Mouse (Mus musculus): ENCODE measurements around the gene C5ar2. TPM values are rescaled to one million over a fixed set of nuclear protein-coding genes. Genes with fewer than 3 reads are reported as not detected.
A peak's percentile ranks its signal among the peaks of the same experiment; 100 is the strongest.
"Not testable (repeated sequence)": the region's sequence is repeated elsewhere in the genome, so short reads cannot be mapped to it uniquely, and the experiment has no call there.

C5ar2 gene
- total RNA-seq, 2 experiments from 2014 or later = 0.13 to 0.23 TPM

DNA sequence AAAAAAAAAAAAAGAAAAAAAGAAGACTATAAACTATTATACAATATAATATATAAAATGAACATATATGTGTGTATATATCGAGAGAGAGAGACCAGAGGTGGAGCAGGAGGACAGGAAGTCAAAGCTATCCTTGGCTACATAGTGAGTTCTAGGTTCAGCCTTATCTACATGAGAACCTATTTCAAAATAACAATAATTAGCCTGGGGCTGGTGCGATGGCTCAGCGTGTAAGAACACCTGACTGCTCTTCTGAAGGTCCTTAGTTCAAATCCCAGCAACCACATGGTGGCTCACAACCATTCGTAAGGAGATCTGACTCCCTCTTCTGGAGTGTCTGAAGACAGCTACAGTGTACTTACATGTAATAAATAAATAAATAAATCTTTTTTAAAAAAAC lies 12.0 kb upstream of the C5ar2 start:
- DNase-seq = not testable (repeated sequence)

DNA sequence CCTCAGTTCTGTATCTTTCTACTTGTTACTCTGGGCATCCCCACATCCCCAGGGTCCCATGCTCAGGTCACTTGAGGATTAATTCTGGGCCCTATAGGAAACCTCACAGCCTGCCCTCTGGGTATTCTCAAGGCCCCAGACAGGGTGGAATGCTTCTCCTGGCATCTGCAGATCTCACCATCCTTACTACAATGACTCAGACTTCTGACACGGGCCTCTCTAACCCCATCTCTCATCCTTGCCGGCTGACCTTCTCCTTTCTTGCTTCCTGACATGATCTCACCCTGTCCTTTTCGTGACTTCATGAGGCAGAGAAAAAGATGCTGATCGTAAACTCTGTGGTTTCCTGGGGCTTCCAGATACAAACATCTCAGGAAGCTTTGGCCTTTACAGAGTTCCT lies 10.2 kb upstream of the C5ar2 start:
- DNase-seq = no peak

DNA sequence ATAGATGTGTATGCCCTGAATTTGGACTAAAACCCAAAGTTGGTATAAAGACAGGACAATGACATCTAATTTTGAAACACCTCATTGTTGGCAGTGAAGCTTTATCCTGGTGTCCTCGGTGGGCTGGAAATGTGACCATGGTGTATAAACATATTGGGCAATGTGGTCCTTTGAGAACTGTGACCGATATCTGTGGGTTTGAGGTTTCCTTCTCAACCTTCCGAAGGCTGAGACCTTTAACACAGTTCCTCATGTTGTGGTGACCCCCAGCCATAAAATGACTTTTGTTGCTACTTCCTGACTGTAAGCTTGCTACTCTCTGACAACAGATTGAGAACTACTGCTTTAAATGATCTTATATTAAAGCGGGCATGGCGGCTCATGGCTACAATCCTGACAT lies 6.7 kb upstream of the C5ar2 start:
- DNase-seq = no peak

DNA sequence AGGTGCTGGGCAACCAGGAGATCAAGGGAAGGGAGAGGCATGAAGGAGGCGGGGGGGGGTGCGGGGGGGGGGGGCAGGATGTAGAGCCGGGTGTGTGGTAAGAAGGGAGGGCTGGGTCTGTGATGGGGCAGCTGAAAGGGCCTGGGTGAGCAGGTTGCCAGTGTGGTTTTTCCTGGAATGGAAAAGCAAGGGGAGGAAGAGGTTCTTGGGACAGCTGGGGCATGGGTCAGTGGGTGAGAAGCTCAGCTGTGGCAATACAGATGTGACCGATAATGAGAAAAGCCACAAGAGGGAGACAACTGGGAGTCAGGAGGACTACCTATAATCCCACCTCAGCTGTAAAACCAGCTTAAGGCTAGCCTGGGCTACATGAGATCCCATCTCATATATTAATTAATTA lies 2.0 kb upstream of the C5ar2 start:
- no peak for DNase-seq

DNA sequence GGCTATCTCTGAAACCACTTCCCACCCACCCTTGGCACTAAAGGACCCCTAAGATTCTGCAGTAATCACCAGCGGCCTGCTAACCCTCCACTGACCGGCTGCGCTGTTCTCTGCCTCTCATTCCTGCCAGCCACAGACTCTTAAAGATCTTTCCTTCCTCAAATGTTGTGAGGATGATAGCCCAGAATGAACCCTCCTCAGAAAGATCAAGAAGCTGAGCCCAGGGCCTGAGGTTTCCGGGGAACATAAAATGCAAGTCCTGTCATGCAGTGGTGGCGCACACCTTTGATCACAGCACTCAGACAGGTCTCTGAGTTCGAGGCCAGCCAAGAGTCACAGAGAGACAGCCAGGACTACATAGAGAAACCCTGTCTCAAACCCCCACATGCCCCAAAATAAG lies 1.8 kb downstream of the C5ar2 start:
- no peak for DNase-seq

DNA sequence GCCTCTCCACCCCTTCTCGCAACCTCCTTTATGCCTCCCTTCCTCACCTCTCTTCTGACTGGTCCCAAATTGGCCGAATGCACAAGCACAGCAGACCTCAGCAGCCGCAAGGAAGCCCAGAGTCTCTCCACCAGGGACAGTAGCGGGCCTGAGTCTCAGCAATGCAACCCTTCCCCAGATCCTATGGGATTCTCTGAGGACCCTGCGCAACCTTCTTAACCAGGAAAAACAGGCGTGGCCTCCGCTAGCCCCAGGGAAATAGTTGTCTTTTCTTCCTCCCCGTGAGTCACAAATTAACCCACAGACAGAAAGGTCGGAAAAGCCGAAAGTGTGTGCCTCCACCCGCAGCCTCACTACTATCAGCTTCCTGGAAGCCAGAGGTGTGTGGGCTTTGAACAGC lies 2.2 kb downstream of the C5ar2 start:
- DNase-seq = no peak

DNA sequence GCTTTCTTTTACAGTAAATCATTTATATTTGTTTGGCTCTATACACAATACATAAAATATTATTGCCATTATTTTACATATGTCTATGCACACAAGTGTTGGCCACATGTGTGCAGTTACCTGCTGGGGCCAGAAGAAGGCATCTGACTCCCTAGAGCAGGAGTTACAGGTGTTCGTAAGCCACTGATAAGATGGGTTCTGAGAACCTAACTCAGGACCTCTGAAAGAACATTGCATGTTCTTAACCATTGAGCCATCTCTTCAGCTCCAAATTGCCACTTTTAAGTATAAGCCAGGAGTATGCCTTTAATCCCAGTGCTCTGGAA lies 3.0 kb downstream of the C5ar2 start:
- no peak for DNase-seq

DNA sequence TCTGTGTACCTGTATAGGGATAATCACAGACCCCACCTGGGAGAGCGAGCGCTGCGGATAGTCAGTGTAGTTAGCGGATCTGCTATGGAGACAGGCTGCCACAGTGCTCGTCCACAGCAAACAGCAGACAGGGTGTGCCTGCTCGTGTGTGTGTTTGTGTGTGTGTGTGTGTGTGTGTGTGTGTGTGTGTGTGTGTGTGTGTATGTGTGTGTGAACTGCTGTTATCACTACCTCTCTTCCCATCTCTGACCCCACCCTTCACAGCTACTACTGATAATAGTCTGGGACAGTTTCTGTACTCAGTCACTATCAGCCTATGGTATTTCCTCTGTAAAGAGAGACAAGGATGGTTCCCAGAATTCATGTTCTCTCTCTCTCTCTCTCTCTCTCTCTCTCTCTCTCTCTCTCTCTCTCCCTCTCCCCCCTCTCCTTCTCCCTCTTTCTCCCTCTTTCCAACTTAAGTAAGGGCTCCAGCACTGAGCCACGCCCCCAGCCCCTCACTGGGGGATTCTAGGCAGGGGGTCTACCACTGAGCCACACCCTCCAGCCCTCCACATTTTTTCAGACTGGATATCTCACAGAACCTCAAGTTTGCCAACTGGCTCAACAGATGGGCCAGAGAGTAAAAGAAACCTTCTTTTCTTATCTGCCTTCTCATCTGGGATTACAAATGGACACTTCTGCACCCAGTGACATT lies 3.5 kb downstream of the C5ar2 start:
- DNase-seq = no peak

DNA sequence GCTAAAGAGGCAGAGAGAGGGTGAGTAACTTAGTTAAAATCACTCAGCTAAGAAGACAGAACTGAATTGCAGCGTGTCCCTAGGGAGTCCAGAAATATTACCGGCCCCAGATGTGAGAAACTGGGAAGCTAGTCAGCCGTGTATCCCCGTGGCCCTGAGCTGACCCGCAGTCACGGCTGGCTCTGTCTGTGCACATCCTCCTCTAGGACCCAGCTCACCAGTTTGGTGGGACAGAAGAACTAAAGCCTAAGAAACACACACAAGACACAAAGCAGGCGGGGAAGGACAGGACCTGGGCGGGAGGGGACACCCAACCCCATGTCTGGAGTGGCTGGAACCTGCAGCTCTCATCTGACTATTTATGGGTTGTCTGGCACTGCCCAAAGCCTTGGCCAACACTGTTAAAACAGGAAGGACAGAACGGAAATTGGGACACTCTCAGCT lies 4.4 kb downstream of the C5ar2 start:
- peak; percentile 68 for DNase-seq

DNA sequence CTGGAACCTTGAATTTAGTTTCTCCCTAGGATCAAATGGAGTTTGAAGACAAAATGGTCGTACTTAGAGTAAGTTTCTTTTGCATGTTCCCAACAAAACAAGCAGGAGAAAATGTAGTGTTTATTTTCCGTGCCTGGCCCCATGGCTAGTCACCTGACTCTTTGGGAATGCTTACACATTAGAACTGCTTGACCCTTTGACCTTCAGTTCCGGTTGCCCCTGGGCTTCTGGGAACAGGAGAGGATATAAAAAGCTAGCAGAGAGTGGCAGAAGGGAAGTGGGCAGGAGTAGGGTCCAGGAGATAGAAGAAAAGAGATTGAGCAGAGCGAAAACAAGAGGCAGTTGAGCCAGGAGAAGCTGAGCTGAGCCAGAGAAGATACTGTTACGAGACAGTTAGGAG lies 14.1 kb downstream of the C5ar2 start:
- DNase-seq = no peak

DNA sequence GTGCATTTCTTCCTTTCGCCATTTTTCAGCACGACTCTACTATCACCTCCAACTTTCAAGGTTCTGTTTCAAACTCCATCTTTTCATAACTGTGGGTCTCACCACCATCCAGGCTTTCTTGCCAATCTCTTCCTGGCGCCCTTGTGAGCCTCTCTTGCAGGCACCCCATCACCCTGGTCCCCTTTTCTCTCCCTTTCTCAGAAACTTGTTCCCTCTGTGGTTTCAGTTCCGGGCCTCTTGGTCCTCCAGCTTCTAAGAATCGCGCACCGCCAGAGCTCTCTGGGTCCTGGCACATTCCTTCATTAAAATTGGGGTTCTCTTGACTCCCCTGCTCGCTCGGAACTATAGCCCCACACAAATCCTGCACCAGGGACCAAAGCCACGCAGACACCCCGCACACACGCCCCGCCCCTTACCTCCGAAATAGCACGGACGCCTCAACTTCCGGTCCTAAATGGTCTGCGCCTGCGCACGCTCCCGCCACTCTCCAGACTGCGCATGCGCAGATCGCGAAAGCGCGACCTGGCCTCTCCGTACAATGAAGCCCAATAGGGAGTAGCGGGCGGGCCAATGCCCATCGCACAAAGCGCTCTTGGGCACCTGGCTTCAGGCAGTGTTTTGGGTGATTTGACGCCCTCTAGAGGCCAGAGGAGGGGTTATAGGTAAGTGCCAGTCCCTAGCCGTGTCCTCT lies 22.2 kb downstream of the C5ar2 start, which contains the start of gene Dhx34:
Dhx34 (minus strand) TSS at position 456 of the 691 bp plus-strand sequence.
- DNase-seq = peak; percentile 93

DNA sequence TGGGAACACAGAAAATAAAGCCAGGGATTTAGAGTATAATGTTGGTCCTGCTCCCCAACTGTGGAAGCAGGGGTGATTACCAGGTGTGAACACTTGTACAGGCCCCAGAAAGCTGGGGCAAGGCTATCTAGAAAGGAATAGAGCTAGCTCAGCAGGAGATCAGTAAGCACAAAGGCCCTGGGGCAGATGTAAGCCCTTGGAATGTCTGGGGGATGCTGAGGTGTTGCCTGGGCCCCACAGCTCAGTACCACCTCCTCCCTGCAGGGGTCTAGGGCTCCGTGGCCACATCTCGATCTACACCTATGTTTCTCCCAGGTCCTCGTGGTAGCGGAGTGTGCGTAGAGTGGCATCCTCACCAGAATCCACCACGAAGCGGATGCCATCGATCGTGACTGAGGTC lies 30.0 kb downstream of the C5ar2 start:
- DNase-seq = no peak

DNA sequence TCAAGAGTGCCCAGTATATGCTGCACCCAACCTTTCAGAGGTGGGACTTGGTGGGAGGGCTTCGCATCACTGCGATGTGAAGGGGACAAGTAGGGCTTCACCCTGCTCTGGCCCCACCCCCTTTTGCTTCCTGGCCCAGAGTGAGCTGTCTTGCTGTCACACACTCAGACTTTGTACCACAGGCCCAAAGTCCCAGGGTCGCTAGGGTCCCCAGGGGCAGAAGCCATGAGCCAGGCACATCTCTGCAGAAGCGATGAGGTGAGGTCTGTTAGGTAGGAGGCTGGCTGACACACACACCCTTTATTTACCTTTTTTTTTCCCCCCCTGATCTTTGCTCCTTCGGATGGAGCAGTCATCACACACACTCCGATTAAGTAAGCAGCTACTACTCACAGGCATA lies 30.8 kb downstream of the C5ar2 start:
- no peak for DNase-seq

DNA sequence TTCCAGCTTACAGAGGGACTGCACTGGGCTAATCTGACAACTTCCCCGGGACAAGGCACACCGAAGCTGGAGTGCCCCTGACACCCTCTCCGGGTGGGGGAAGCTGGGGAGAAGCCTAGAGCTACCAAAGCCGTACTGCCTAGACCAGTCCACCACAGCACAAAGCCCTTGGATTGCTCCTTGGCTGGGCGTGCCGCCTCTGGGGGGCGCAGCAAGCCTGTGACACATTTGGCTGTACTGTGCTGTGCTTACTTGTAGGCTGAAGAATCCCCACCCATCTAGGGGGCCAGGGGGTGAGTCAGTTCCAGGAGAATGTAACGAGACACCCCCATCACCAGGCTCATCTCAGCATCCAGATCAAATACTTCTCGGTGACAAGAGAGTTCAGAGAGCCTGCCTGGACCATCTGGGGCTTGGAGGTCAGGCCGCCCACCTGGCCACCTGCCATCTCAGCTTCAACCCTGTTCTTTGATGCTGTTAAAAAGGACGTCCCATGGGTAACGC lies 33.0 kb downstream of the C5ar2 start:
- no peak for DNase-seq

DNA sequence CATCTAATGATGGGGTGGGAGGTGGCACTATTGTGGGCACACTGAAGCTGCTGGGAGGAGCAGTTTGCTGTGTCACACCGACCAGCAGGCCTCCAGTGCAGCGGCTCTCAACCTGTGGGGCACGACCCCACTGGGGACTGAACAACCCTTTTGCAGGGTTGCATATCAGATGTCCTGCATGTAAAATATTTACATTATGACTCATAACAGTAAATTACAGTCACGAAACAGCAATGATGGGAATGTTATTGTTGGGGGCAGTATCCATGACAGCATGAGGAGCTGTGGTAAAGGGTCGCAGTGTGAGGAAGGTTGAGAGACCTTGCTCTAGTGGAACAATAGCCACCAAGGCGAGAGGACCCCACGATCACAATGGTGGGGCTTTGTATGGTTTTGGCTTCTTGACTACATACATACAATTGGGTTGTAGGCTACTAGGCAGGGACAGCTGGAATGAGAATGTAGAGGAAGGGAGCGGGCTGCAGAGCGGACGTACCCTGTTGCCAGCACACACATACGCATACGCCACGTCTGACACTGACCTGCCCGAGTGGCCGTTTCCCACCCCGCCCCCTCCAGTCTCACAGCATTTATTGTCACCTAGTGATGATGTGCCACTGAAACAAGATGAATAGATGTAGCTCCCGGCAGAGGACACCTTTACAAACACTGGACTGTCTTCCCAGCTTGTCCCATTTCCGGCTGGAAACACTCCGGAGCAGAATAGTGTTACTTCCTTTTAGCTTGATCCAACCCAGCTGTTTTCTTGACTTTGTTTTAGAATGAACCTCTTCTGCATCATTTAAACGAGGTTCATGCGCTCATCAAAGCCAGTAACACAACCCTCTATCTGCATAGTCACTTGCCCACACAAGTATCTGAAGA lies 34.9 kb downstream of the C5ar2 start:
- no peak for DNase-seq

DNA sequence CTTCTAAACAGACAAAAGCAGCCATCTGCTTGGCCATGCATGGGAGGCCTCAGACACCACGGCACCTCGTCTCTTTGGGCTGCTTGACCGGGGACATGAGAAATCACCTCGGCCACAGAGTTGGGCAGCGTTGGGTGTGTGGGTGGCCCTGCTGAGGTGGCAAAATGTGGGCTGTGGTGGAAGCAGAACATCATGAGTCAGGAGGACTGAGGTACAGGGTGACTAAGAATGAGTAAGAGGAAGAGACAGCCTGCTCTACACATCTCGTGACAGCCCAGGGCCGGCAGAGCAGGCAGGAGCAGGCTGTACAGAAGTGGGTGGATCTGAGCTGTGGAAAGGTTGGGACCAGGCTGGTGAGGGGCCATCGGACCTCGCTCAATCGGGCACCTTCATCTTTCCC lies 36.5 kb downstream of the C5ar2 start:
- peak; percentile 28 for DNase-seq

DNA sequence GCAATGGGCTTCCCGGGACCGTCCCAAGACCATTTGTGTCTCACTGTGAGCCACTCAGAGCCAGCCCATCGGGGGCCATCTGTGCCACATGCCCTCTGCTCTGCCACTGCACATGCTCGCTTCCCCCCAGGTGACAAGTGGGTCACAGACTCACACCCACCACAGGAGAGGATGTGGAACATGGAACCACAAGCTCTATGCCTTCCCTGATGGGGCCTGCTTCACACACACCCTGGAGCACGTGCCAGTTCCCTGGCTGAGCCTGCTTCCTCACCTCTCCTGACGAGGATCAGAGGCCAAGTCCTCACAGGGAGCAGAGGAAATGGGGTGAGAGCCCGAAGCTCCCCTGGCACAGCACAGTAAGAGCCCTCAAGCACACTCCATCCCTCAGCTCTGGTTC lies 36.9 kb downstream of the C5ar2 start:
- DNase-seq = no peak

DNA sequence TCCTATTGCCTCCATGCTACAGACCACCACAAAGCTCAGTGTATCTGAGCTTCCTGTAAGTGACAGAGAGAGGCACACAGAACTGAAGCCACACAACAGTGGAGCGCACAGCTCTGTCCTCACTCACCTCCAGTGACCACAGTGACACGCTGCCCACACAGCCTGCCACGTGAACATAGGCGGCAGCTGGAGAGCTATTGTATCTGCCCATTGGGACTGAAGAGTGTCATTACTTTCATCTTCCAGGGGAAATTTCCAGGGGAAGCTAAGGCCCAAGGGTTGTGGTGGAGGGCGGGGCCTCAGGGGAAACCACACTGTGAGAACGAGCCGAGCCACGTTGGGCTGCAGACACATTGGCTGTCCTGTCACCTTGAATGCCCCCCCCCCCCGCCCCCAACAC lies 39.2 kb downstream of the C5ar2 start:
- no peak for DNase-seq

DNA sequence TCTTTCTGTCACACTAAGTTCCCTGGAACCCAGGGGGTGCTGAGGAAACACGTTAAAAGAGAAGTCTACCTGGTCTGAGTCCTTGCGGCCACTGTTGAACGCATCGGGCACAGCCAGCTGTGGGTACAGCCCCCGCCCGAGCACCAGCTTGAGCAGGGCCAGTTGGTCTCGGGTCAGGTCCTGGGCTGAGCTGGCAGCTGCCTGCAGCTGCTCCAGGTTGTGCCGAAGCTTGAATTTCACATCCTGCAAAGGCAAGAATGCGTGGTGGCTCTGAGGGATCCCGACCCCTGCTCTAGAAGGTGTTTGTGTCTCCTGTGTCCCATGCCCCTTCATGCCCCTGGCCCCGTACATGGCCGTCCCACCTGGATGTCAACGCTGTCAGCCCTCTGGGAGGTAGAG lies 40.5 kb downstream of the C5ar2 start:
- DNase-seq = no peak

DNA sequence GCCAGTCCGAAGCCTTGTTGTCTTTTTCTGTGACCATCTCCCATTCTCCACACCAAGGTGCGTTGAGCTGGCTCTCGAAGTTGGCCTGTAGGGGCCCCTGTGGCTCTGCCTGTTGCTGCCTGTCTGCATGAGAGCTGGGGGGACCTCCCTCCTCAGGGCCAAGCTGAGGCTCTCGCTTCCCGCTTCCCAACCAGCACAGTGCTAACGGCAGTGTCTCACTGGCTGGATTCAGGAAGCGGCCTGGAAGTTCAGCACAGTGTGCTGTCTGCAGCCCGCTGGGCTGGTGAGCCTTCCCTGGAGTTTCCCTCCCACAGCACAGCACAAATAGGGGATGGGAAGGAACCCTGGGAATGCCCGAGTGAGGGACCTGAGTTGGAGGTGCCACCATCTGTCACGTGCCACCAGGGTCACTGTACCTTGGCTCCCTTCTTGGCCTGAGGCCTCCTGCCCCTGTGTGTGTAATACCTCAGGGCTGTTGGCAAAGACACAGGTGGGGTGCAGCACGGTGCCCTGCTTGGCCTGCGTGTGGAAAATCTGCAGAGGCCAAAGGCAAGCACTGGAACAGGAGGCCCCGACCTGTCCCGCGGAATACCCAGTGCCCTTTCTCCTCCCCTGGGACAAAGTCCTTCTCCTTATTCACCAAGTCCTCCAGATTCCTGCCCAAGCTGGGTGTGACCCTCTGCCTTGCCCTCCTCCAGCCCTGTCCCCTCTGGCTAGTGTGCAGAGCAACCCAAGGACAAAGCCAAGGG lies 41.0 kb downstream of the C5ar2 start:
- no peak for DNase-seq

DNA sequence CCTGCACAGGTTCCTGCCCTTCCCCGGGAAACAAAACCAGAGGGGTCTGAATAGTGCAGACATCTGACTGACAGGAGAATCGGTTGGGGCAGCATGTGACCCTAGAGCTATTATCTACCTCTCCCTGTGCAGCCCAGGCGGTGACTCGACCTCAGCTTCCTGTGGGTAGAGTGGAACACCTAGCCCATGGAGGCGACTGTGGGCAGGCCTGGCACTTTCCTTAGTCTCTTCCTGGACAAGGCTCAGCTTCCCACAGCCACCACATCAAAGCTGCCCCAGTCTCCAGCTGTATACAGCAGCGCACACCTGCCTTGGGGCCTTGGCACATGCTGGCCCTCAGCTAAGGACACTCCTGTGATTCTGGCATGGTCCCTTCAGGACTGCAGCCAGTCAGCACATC lies 42.8 kb downstream of the C5ar2 start:
- no peak for DNase-seq

DNA sequence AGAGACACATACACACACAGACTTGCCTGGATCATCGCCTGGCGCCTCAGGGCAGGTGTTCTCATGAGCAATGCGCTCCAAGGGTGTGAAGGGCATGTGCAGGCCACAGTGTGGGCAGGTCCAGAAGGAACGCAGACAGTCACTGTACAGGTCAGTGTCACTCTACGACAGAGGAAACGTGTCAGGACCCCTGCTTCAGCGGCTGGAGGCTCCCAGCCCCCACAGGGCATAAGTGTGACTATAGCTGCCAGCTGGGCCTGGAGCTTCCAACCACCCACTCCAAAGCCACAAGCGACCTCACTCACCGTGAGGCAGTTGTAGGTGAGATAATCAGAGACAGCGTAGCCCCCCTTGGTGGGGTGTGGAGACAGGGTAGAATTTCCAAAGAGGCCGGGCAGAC lies 45.4 kb downstream of the C5ar2 start:
- no peak for DNase-seq
